Mouse (Mus musculus) right cerebral cortex, postnatal 25 days (tissue): ENCODE measurements around the gene Epop.

ENCODE experiments used
- DNase-seq: peaks from one replicate; pipeline ENCODE4 v3.0.0; 2022

Epop gene

DNA sequence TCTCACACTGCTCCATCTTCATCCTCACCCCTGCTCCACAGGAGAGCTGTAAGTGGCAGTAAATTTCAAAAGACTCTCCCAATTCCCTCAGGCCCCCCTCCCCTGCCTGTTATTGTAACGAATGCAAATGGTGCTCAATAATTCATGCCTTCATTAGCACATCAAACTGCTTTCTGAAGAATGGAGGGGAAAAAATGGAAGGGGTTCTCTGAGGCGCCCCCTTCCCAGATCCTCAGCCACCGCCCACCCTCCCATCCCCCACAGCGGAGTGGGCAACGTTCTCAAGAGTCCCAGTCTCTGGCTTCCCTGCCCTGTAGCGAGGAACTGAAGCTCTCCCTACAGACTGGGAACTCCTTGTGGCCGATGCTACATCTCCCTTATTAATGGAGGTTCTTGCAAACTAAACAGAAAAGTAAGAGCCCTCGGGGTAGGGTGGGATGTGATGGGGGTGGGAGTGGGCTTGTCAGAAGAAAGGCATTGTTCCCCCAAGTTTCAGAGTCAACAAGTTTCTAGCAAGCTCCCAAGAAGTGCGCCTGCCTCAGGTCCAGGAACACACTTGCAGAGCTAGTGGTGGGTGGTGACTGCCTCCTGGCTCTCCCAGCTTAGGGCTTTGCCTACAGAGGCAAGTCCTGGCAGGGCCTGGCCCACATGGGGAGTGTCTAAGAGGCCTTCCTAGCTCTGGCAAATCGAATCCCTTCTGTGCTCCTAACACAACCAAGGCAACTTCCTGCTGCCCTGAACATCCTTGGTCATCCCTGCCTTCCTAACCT, 50.2 kb downstream of the Epop start:
- no peak for DNase-seq

DNA sequence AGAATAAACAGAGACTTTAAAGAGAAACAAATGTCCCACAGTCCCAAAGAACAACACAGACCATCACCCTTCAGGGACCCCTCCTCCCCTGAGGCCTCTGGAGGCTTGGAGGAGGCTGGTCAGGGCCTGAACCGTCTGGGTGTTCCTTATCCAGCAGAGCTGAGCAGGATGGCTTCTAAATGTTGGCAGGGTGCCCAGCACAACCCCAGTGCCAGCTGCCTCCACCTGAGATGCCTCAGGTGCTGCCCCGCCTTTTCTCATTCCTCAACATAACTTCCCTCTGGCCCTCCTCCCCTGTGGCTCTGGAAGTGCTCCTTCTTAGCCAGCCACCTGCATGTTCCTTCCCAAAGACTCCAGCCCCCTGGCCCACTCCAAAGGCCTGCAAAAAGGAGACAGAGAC, 51.2 kb downstream of the Epop start:
- DNase-seq, result no peak
